Mouse (Mus musculus) hindbrain, embryonic 15.5 days (tissue): ENCODE data around the gene Ncf2. TPM values are rescaled to one million over a fixed set of nuclear protein-coding genes. Genes with fewer than 3 reads are reported as not detected.

Experiments
- ATAC-seq: fragments of 200-750 bp; cut with Nextera tagmentation; 2 replicates; pipeline ENCODE4 v1.8.0; 2017; ENCODE audit warnings: low read depth, moderate number of reproducible peaks, moderate TSS enrichment; ENCODE audit not compliant: low FRiP score
- H3K27ac ChIP-seq: fragments of 300-500 bp; sonication (generic); replicated peaks from 2 replicates; pipeline ENCODE4 v1.5.1; 2015; ENCODE audit warnings: mild to moderate bottlenecking, inconsistent platforms
- H3K27me3 ChIP-seq: fragments of 300-500 bp; sonication (generic); 2 replicates; pipeline ENCODE4 v1.6.1; 2015; ENCODE audit warnings: control low read depth, inconsistent platforms
- H3K36me3 ChIP-seq: fragments of 300-500 bp; sonication (generic); 2 replicates; pipeline ENCODE4 v1.6.1; 2015; ENCODE audit warnings: control low read depth, inconsistent platforms
- H3K4me1 ChIP-seq: fragments of 300-500 bp; sonication (generic); replicated peaks from 2 replicates; pipeline ENCODE4 v1.6.1; 2015; ENCODE audit warnings: control low read depth, inconsistent platforms
- H3K4me2 ChIP-seq: fragments of 300-500 bp; sonication (generic); 2 replicates; pipeline ENCODE4 v1.6.1; 2015; ENCODE audit warnings: moderate library complexity, mild to moderate bottlenecking, inconsistent platforms
- H3K4me3 ChIP-seq: fragments of 300-500 bp; sonication (generic); 2 replicates; pipeline ENCODE4 v1.5.1; 2015; ENCODE audit warnings: mild to moderate bottlenecking, inconsistent platforms
- H3K9ac ChIP-seq: fragments of 300-500 bp; sonication (generic); 2 replicates; pipeline ENCODE4 v1.6.1; 2015; ENCODE audit warnings: inconsistent platforms
- H3K9me3 ChIP-seq: fragments of 300-500 bp; sonication (generic); 2 replicates; pipeline ENCODE4 v1.6.1; 2016; ENCODE audit warnings: control low read depth, inconsistent platforms
- WGBS: fragments of 180-500 bp; shearing (Covaris S2); methylation state at CpG from one replicate; pipeline ENCODE4 v1.1.7; 2015; 5-methylcytosine and 5-hydroxymethylcytosine counted together
- polyA plus RNA-seq: library from polyadenylated mRNA; unstranded; fragments of >200 nt; fragmentation: Nextera tagmentation; extraction: Ambion mirVana; gene quantifications from 2 replicates; pipeline ENCODE4 v1.2.1, GENCODE M21; 2015

Ncf2 gene
- polyA plus RNA-seq, 1 experiment from 2014 or later: 2.2 TPM

- WGBS: 76% methylated on average over 9 of the region's 9 CpGs
Measured at GRCm38 (mm10) chr1:152824206-152824605, 24.2 kb downstream of the Ncf2 start.

DNA sequence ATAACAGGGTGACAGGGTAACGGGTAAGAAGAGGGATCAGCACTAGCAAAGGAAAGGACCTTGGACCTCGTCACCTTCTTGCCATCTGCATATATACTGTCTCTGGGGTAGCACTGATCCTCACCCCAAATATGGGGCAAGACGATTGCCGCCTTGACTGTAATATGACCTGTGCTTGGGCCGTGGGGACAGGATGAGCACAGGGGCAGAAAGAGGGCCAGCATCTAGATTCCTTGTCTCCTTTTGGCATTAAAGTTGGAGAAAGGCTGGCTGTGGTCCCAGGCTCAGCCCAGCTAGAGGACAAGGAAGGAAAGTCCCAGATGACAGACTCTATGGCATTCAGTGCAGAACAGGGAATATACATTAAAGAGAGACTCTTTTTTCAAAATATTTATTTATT is 26.5 kb downstream of the Ncf2 start:
- Histone ChIP-seq H3K27ac (no peak overlapping the region), H3K4me2 (no peak overlapping the region), H3K4me1 (no peaks in the 10 kb centered on the region), H3K4me3 (no peak overlapping the region), H3K27me3 (no peaks in the 10 kb centered on the region), H3K36me3 (no peaks in the 10 kb centered on the region), H3K9me3 (no peaks in the 10 kb centered on the region), H3K9ac (no peak overlapping the region)
- 83% methylated on average over 5 of the region's 5 CpGs for WGBS
- no peak for ATAC-seq

More at GRCm38 (mm10) chr1:152824206-152824605, 24.2 kb downstream of the Ncf2 start:
- Histone ChIP-seq H3K9ac (no peak overlapping the region), H3K4me2 (no peak overlapping the region), H3K4me3 (no peak overlapping the region), H3K9me3 (no peaks in the 10 kb centered on the region), H3K4me1 (no peaks in the 10 kb centered on the region), H3K36me3 (no peaks in the 10 kb centered on the region), H3K27me3 (no peaks in the 10 kb centered on the region), H3K27ac (no peak overlapping the region)
- ATAC-seq: no peak

GRCm38 (mm10) chr1:152828168-152828567 is 28.2 kb downstream of the Ncf2 start:
- no peaks in the 10 kb centered on the region for H3K36me3 ChIP-seq
- no peak overlapping the region for H3K27ac ChIP-seq
- no peaks in the 10 kb centered on the region for H3K4me1 ChIP-seq
- no peaks in the 10 kb centered on the region for H3K27me3 ChIP-seq
- no peak overlapping the region for H3K9ac ChIP-seq
- ATAC-seq: no peak
- H3K4me2 ChIP-seq: no peak overlapping the region
- no peaks in the 10 kb centered on the region for H3K9me3 ChIP-seq
- 67% methylated on average over 5 of the region's 5 CpGs for WGBS
- no peak overlapping the region for H3K4me3 ChIP-seq

DNA sequence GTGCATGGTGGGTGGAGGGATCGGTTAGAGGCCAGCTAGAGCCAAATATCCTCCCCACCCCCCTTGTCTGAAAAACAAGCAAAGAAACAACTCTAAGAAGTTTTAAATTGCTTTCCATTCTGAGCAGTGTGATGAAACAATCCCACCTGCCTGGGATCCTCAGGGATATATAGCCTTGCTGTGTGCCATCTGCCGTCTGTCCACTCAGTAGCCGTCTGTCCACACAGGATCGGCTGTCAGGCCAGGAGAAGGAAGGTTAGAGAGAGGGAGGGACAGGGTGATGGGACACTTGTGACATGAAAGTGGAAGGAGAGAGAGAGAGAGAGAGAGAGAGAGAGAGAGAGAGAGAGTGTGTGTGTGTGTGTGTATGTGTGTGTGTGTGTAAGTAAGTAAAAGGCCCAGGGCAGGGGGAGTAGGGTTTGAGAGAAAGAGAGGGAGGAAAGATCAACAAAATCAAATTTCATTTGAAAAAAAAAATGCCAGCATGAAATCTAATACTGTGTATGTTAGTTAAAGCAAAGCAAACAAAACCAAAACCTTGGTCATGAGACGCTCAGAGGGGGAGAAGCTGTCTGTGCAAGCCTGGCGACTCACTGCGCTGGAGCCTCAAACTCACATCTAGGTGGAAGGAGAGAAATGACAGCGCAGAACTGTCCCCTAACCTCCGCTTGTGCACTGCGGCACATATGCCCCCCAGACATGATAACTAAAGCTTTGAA is 28.8 kb downstream of the Ncf2 start:
- 78% methylated on average over 10 of the region's 10 CpGs for WGBS
- Histone ChIP-seq H3K4me3 (no peak overlapping the region), H3K27ac (no peak overlapping the region), H3K4me1 (no peaks in the 10 kb centered on the region), H3K4me2 (no peak overlapping the region), H3K27me3 (no peaks in the 10 kb centered on the region), H3K9me3 (no peaks in the 10 kb centered on the region), H3K36me3 (no peaks in the 10 kb centered on the region), H3K9ac (no peak overlapping the region)
- no peak for ATAC-seq

DNA sequence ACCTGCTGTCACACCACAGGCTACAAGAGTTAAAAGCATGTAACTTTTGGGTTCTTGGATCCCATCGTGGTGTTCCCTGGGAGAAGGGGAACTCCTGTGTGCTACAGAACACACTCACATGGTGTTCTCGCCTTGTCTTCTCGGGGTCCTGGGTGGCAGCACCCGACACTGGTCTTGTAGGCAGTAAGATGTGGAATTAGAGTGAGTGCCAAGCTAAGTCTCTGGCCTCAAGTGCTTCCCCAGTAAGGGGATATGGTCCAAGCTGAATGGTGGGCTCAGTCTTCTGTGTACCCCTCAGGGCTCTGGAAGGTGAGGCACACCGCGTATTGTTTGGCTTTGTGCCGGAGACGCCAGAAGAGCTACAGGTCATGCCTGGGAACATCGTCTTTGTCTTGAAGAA is 30.1 kb downstream of the Ncf2 start:
- H3K4me3 ChIP-seq: no peak overlapping the region
- no peak for ATAC-seq

GRCm38 (mm10) chr1:152831003-152831402 is 31.0 kb downstream of the Ncf2 start:
- WGBS: 75% methylated on average over 8 of the region's 8 CpGs
- Histone ChIP-seq H3K9me3 (no peaks in the 10 kb centered on the region), H3K4me3 (no peak overlapping the region), H3K4me1 (no peaks in the 10 kb centered on the region), H3K27me3 (no peaks in the 10 kb centered on the region), H3K36me3 (peaks cover 4% of the 10 kb centered on the region; the same call in 1 of the 2 replicates), H3K9ac (no peak overlapping the region), H3K4me2 (no peak overlapping the region), H3K27ac (no peak overlapping the region)
- ATAC-seq: no peak

More for the DNA sequence above, 30.1 kb downstream of the Ncf2 start:
- Histone ChIP-seq H3K9ac (no peak overlapping the region), H3K27ac (no peak overlapping the region), H3K4me1 (no peaks in the 10 kb centered on the region), H3K27me3 (no peaks in the 10 kb centered on the region), H3K4me2 (no peak overlapping the region), H3K9me3 (no peaks in the 10 kb centered on the region), H3K36me3 (no peaks in the 10 kb centered on the region)
- 92% methylated on average over 9 of the region's 9 CpGs for WGBS

DNA sequence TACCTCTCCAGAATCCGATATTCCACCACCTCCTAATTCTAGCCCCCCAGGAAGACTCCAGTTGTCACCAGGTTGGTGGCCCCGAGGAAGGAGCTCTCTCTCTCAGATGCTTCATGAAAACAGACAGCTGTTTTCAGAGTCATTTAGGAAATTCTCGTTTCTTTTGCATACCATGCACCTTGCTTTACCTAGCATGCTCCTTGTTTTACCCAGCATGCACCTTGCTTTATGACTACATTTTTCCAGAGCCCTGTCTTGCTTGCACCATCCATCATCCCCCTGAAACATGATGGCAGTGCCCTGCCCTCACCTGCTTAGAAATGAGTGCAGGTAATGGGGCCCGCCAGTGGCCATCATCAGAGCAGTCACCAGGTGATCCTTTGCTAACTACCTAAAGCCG is 31.6 kb downstream of the Ncf2 start:
- H3K4me2 ChIP-seq: no peak overlapping the region
- H3K4me1 ChIP-seq: no peaks in the 10 kb centered on the region
- H3K27ac ChIP-seq: no peak overlapping the region
- WGBS: 85% methylated on average over 5 of the region's 5 CpGs
- no peaks in the 10 kb centered on the region for H3K9me3 ChIP-seq
- H3K27me3 ChIP-seq: no peaks in the 10 kb centered on the region
- no peak for ATAC-seq
- H3K4me3 ChIP-seq: no peak overlapping the region
- no peak overlapping the region for H3K9ac ChIP-seq
- peaks cover 10% of the 10 kb centered on the region; the same call in 1 of the 2 replicates for H3K36me3 ChIP-seq

GRCm38 (mm10) chr1:152832316-152832715 is 32.3 kb downstream of the Ncf2 start:
- Histone ChIP-seq H3K4me2 (no peak overlapping the region), H3K27ac (no peak overlapping the region), H3K27me3 (no peaks in the 10 kb centered on the region), H3K4me1 (no peaks in the 10 kb centered on the region), H3K9me3 (no peaks in the 10 kb centered on the region), H3K4me3 (no peak overlapping the region), H3K9ac (no peak overlapping the region), H3K36me3 (peaks cover 16% of the 10 kb centered on the region)
- no peak for ATAC-seq
- WGBS: 89% methylated on average over 6 of the region's 6 CpGs

GRCm38 (mm10) chr1:152835061-152835460 is 35.1 kb downstream of the Ncf2 start:
- Histone ChIP-seq H3K4me1 (no peaks in the 10 kb centered on the region), H3K27ac (no peak overlapping the region), H3K9ac (no peak overlapping the region), H3K4me3 (no peak overlapping the region), H3K27me3 (no peaks in the 10 kb centered on the region), H3K36me3 (peaks cover 39% of the 10 kb centered on the region), H3K9me3 (no peaks in the 10 kb centered on the region), H3K4me2 (no peak overlapping the region)
- 93% methylated on average over 3 of the region's 3 CpGs for WGBS
- no peak for ATAC-seq

GRCm38 (mm10) chr1:152838026-152838702 is 38.2 kb downstream of the Ncf2 start:
- no peak for ATAC-seq

DNA sequence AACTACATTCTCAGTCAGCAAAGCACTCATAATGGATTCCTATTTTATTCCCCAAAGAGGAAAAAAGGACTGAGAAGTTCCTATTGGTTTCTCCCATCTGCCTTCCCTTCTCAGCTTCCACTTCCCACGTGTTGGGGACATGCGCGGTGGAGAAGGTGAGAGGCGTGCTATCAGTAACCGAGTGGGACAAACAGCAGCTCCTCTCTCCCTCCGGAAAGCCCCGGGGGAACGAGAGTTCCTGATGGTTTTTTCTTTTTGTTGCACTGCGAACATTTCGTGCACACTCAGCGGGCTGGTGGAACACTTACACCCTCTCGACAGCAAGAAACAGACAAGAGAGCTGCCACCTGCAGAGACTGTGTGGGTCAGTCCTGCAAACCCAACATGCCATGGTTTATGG is 38.8 kb downstream of the Ncf2 start:
- no peaks in the 10 kb centered on the region for H3K9me3 ChIP-seq
- peaks cover 72% of the 10 kb centered on the region for H3K36me3 ChIP-seq
- WGBS: 92% methylated on average over 12 of the region's 12 CpGs

More at GRCm38 (mm10) chr1:152838026-152838702, 38.2 kb downstream of the Ncf2 start:
- Histone ChIP-seq H3K27me3 (no peaks in the 10 kb centered on the region), H3K4me1 (no peaks in the 10 kb centered on the region), H3K9ac (no peak overlapping the region), H3K4me2 (no peak overlapping the region), H3K27ac (no peak overlapping the region), H3K9me3 (no peaks in the 10 kb centered on the region), H3K4me3 (no peak overlapping the region), H3K36me3 (peaks cover 65% of the 10 kb centered on the region)
- 84% methylated on average over 11 of the region's 11 CpGs for WGBS

GRCm38 (mm10) chr1:152840343-152840742 is 40.3 kb downstream of the Ncf2 start:
- no peak for ATAC-seq
- no peaks in the 10 kb centered on the region for H3K4me1 ChIP-seq
- 92% methylated on average over 3 of the region's 3 CpGs for WGBS
- no peaks in the 10 kb centered on the region for H3K27me3 ChIP-seq
- no peak overlapping the region for H3K27ac ChIP-seq
- H3K9ac ChIP-seq: no peak overlapping the region
- H3K4me2 ChIP-seq: no peak overlapping the region
- H3K4me3 ChIP-seq: no peak overlapping the region
- H3K9me3 ChIP-seq: no peaks in the 10 kb centered on the region
- peaks cover 83% of the 10 kb centered on the region for H3K36me3 ChIP-seq

More for the DNA sequence above, 38.8 kb downstream of the Ncf2 start:
- H3K4me3 ChIP-seq: no peak overlapping the region
- H3K4me1 ChIP-seq: no peaks in the 10 kb centered on the region
- no peak for ATAC-seq
- no peaks in the 10 kb centered on the region for H3K27me3 ChIP-seq
- no peak overlapping the region for H3K4me2 ChIP-seq
- no peak overlapping the region for H3K27ac ChIP-seq
- H3K9ac ChIP-seq: no peak overlapping the region
